Mouse (Mus musculus) activated CD4-positive, CD25-positive, alpha-beta regulatory T cell, adult 9 weeks (primary cell): ENCODE measurements around the gene Olfr782. TPM values are rescaled to one million over a fixed set of nuclear protein-coding genes. Genes with fewer than 3 reads are reported as not detected.

Experiments
- polyA plus RNA-seq: library from polyadenylated mRNA; unstranded; fragments of 100-300 nt; shearing (Covaris generic); gene quantifications from one replicate; pipeline ENCODE4 v1.2.1, GENCODE M21; 2017

The Olfr782 gene
- polyA plus RNA-seq = not detected

DNA sequence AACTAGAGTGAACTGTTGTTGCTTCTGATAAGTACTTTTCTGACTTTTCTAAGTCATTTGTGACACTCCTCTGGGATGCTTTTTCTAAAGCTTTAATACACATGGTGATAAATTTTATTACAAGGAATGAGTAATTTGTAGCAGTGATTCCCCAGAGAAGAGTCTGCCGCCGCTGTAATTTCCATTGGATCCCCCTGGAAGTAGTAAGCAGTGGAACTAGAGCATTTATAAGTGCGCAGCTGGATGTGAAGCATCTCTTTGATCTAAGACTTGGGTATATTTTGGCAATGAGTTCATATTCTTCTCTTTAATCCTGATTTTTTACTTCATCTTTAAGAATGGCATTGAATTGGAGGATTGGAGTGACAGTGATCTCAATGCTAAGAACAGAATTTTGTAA lies at the start of gene Olfr782:
Olfr782 (plus strand) TSS at position 301 of the 400 bp plus-strand sequence.

DNA sequence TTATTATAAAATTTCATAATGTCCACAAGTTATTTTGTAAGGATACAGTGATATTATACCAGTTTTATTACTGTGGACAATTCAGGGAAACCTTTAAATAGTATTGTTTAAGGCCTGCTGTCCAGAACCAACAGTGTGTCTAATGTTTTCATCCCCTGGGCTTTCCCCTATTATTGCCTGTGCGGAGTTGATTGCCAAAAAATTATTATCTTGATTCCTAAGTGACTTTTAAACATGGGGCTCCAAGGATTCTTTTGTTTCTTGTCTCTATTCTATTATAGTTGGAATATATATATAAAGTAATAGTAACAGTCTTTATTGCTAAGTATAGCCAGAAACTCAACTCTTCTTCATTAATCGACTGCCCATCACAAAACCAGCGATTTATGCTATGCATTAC lies 30.8 kb upstream of the Olfr782 start, which contains the start of gene Olfr780:
Olfr780 (plus strand) TSS at position 301 of the 400 bp plus-strand sequence.

DNA sequence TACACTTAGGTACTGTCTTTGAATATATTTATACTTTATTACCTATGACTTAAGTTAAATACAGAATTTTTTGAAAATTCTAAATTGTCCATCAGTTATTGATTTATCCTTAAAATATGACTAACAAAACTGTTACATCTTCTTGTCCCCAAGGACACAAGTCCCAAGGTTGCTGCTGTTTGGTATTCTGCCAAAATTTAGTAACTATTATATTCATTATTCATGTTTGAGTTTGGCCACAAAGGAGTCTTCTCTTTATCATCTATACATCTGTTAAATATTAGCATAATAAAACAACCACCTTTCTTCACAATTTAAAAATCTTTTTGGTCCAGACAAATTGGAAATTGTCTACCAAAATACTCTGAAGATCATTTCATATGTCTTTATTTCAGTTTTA lies 20.1 kb upstream of the Olfr782 start, which contains the start of gene Olfr781:
Olfr781 (plus strand) TSS at position 301 of the 400 bp plus-strand sequence.

GRCm38 (mm10) chr10:129383783-129384182 lies 35.1 kb downstream of the Olfr782 start, which contains the start of gene Olfr784:
Olfr784 (plus strand) TSS chr10:129384083.

Other genes with a start within 250 kb of the Olfr782 start
- not detected for gene Olfr768, start 249.5 kb upstream of the Olfr782 start, polyA plus RNA-seq
- gene Olfr769, start 231.0 kb upstream of the Olfr782 start, polyA plus RNA-seq = not detected
- not detected for gene Olfr770, start 209.9 kb upstream of the Olfr782 start, polyA plus RNA-seq
- gene Olfr771, start 184.1 kb upstream of the Olfr782 start, polyA plus RNA-seq = not detected
- not detected for gene Olfr772, start 170.9 kb upstream of the Olfr782 start, polyA plus RNA-seq
- not detected for gene Olfr773, start 161.4 kb upstream of the Olfr782 start, polyA plus RNA-seq
- not detected for gene Olfr774, start 112.6 kb upstream of the Olfr782 start, polyA plus RNA-seq
- not detected for gene Olfr775, start 100.4 kb upstream of the Olfr782 start, polyA plus RNA-seq
- gene Olfr776, start 89.7 kb upstream of the Olfr782 start, polyA plus RNA-seq = not detected
- not detected for gene Olfr777, start 77.4 kb upstream of the Olfr782 start, polyA plus RNA-seq
- not detected for gene Olfr780, start 30.7 kb upstream of the Olfr782 start, polyA plus RNA-seq
- gene Olfr781, start 20.0 kb upstream of the Olfr782 start, polyA plus RNA-seq = not detected
- gene Olfr784, start 35.2 kb downstream of the Olfr782 start, polyA plus RNA-seq = not detected
- not detected for gene Olfr785, start 56.6 kb downstream of the Olfr782 start, polyA plus RNA-seq
- gene Olfr786, start 78.5 kb downstream of the Olfr782 start, polyA plus RNA-seq = not detected
- 0.05 TPM for gene Olfr787, start 113.0 kb downstream of the Olfr782 start, polyA plus RNA-seq
- not detected for gene Olfr788, start 122.1 kb downstream of the Olfr782 start, polyA plus RNA-seq
- gene Olfr789, start 135.9 kb downstream of the Olfr782 start, polyA plus RNA-seq = not detected
- not detected for gene Olfr790, start 149.6 kb downstream of the Olfr782 start, polyA plus RNA-seq
- gene Olfr791, start 172.9 kb downstream of the Olfr782 start, polyA plus RNA-seq = not detected
- not detected for gene Olfr792, start 190.3 kb downstream of the Olfr782 start, polyA plus RNA-seq
- gene Olfr794, start 218.8 kb downstream of the Olfr782 start, polyA plus RNA-seq = not detected